Mouse (Mus musculus) ES-Bruce4 (cell line): ENCODE results near the gene Fmnl1. TPM values are rescaled to one million over a fixed set of nuclear protein-coding genes. Genes with fewer than 3 reads are reported as not detected.

Experiments
- H3K27ac ChIP-seq: 2 replicates; pipeline ENCODE4 v1.5.1; 2012; ENCODE audit warnings: low read length, inconsistent platforms; ENCODE audit not compliant: insufficient read depth
- H3K27me3 ChIP-seq: 2 replicates; pipeline ENCODE4 v1.6.1; 2012; ENCODE audit warnings: mild to moderate bottlenecking, low read length, inconsistent platforms; ENCODE audit not compliant: control insufficient read depth, poor library complexity, insufficient read depth, severe bottlenecking
- H3K36me3 ChIP-seq: 2 replicates; pipeline ENCODE4 v1.6.1; 2012; ENCODE audit warnings: inconsistent platforms, mild to moderate bottlenecking, low read length, moderate library complexity; ENCODE audit not compliant: control insufficient read depth, poor library complexity, insufficient read depth, severe bottlenecking
- H3K4me1 ChIP-seq: one replicate; pipeline ENCODE4 v1.8.1; 2011; ENCODE audit warnings: low read length; ENCODE audit not compliant: control insufficient read depth, insufficient read depth
- H3K4me3 ChIP-seq: 2 replicates; pipeline ENCODE4 v1.5.1; 2011; ENCODE audit warnings: low read depth, mild to moderate bottlenecking, low read length
- H3K9ac ChIP-seq: 2 replicates; pipeline ENCODE4 v1.6.1; 2012; ENCODE audit warnings: low read depth, mild to moderate bottlenecking, inconsistent platforms; ENCODE audit not compliant: poor library complexity, severe bottlenecking
- H3K9me3 ChIP-seq: replicated peaks from 2 replicates; pipeline ENCODE4 v1.6.1; 2012; ENCODE audit warnings: mild to moderate bottlenecking, low read length, inconsistent platforms; ENCODE audit not compliant: control insufficient read depth, poor library complexity, insufficient read depth, severe bottlenecking
- CTCF ChIP-seq: IDR thresholded peaks from one replicate; pipeline ENCODE4 v1.8.1; 2011; ENCODE audit warnings: low read depth, low read length
- EP300 ChIP-seq: IDR thresholded peaks from 2 replicates; pipeline ENCODE4 v1.6.1; 2011; ENCODE audit warnings: low read depth, low read length; ENCODE audit not compliant: insufficient read depth
- polyA plus RNA-seq: library from polyadenylated mRNA; stranded (reverse); fragments of >200 nt; gene quantifications from 2 replicates; pipeline ENCODE4 v1.2.4, GENCODE M21; 2011; ENCODE audit warnings: low read depth; ENCODE audit not compliant: missing spikeins, insufficient read depth, insufficient read length

Fmnl1 gene
- polyA plus RNA-seq, 1 experiment, result 4.9 TPM

- H3K27ac ChIP-seq, result no peak overlapping the region
- H3K4me1 ChIP-seq, result no peaks in the 10 kb centered on the region
- no peak overlapping the region for H3K4me3 ChIP-seq
- TF ChIP-seq CTCF (no peak), EP300 (no peak)
- no peaks in the 10 kb centered on the region for H3K36me3 ChIP-seq
- no peaks in the 10 kb centered on the region for H3K27me3 ChIP-seq
- H3K9me3 ChIP-seq, result no peaks in the 10 kb centered on the region
- no peak overlapping the region for H3K9ac ChIP-seq
Measured at GRCm38 (mm10) chr11:103247504-103248177, 76.7 kb downstream of the Fmnl1 start.

Other genes starting within 250 kb of the Fmnl1 start
- gene Kif18b, start 246.0 kb upstream of the Fmnl1 start, polyA plus RNA-seq, result 72.3 and 75.4 TPM in 2 replicates
- 4.8 and 5.9 TPM in 2 replicates for gene C1ql1, start 224.4 kb upstream of the Fmnl1 start, polyA plus RNA-seq
- 101 TPM in 2 replicates for gene Nmt1, start 142.9 kb upstream of the Fmnl1 start, polyA plus RNA-seq
- gene Dcakd, start 142.8 kb upstream of the Fmnl1 start, polyA plus RNA-seq, result 120 and 134 TPM in 2 replicates
- 14.7 and 17.5 TPM in 2 replicates for gene Plcd3, start 69.4 kb upstream of the Fmnl1 start, polyA plus RNA-seq
- gene Acbd4, start 69.4 kb upstream of the Fmnl1 start, polyA plus RNA-seq, result 15.0 and 19.4 TPM in 2 replicates
- 17.2 and 20.1 TPM in 2 replicates for gene Hexim1, start 54.9 kb upstream of the Fmnl1 start, polyA plus RNA-seq
- 1.7 and 4.5 TPM in 2 replicates for gene Hexim2, start 38.7 kb upstream of the Fmnl1 start, polyA plus RNA-seq
- 2.0 and 2.2 TPM in 2 replicates for gene 1700023F06Rik, start 37.5 kb downstream of the Fmnl1 start, polyA plus RNA-seq
- not detected in 2 replicates for gene Spata32, start 47.3 kb downstream of the Fmnl1 start, polyA plus RNA-seq
- 2.2 and 3.3 TPM in 2 replicates for gene Map3k14, start 96.4 kb downstream of the Fmnl1 start, polyA plus RNA-seq
- gene Arhgap27, start 192.6 kb downstream of the Fmnl1 start, polyA plus RNA-seq, result 8.5 and 9.8 TPM in 2 replicates
- 20.8 and 22.0 TPM in 2 replicates for gene Plekhm1, start 241.6 kb downstream of the Fmnl1 start, polyA plus RNA-seq